Mouse (Mus musculus) gastrocnemius, adult 18-20 months (tissue): Measurements from ENCODE around the gene Itga11. TPM values are rescaled to one million over a fixed set of nuclear protein-coding genes. Genes with fewer than 3 reads are reported as not detected.
"Not testable (repeated sequence)": the region's sequence is repeated elsewhere in the genome, so short reads cannot be mapped to it uniquely, and the experiment has no call there.

Experiments
- DNase-seq: peaks from one replicate; pipeline ENCODE4 v3.0.0; 2021; ENCODE audit warnings: low spot score
- long read RNA-seq, 2 experiments: library from polyadenylated mRNA; stranded (forward); transcript quantifications; one replicate each; pipeline ENCODE4 v2.0.0; 2021
- total RNA-seq, 2 experiments: library from RNA; stranded (reverse); gene quantifications; 2 replicates each; pipeline ENCODE4 v1.2.3; 2021

The Itga11 gene
- total RNA-seq: 1 to 10 TPM; 3.1 to 3.7 TPM
- long read RNA-seq, experiment 1, full-length matches to known transcripts: 1 of 1 reads
- long read RNA-seq, experiment 1, partial matches to known transcripts: 0 of 1 reads
- long read RNA-seq, experiment 1, other reads (novel, unspliced or antisense): 0 of 1 reads
- long read RNA-seq, experiment 2, full-length matches to known transcripts: 1 of 2 reads
- long read RNA-seq, experiment 2, partial matches to known transcripts: 0 of 2 reads
- long read RNA-seq, experiment 2, other reads (novel, unspliced or antisense): 1 of 2 reads

DNA sequence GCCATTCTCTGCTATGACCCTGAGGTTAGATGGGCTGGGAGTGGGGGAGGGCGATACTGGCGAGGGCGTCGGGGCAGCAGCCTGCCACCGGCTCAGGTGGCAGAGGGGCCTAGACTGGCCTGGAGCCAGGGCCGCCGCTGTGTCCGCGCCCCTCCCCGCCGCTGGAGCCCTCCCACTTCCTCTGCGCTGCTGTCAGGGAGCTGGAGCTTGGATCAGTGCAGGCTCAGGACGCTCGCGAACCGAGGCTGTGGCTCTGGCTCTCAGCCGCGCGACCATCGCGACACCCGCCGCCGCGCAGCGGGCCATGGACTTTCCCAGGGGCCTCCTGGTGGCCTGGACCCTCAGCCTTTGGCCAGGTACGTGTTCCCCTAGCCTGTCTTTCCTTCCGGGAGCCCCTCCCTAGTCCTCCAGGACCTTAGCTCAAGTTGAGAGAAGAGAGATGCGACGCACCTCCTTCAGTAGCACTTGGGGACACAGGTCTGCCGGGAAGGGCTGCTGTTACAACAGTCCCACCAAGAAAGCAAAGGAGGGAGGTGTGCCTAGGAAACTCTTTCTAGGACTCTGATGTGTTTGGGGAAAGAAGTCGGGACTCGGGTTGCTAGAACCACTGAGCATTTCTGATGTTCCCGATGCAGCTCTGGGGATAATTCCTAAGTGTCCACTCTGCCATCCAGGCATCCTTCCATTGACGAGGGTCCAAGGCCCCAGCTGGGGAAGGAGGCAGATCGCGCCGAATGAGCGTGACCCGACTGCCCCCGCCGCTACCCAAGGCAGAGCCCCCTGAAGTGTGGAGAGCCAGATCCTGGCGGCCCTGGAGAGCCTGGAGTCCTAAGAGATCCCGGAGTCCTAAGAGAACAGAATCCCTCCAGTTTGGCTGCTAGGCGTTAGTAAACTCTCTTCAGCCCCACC, at the start of gene Itga11:
Gene Itga11, plus strand, starts transcription at position 186 of the 909 bp plus-strand sequence.
- peak; percentile 34 for DNase-seq

DNA sequence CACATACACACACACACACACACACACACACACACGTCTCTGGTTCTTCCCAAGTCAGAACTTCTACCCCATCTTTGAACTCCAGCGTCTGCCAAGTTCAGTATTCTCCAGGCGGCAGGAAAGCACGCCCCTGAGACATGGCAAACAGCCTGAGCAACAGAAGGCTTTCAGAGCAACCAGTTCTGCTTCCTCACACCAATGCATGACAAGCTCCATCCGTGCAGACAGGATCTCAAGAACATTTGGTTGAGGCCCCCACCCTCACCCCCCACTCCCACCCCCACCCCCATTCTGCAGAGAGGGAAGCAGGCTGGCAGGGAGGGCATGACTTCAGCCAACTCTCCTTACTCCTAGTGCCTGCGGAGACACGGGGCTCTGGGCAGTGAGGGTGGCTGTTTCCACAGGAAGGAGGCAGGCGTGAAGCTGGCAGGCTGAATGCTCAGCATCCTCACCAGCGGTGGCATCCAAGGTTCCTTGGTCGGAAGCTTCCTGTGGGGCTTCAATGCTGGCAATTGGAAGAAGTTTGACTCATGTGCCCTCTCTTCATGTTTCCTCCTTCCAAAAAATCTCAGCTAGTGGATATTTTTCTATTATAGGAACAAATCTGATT, 46.9 kb upstream of the Itga11 start:
- no peak for DNase-seq

DNA sequence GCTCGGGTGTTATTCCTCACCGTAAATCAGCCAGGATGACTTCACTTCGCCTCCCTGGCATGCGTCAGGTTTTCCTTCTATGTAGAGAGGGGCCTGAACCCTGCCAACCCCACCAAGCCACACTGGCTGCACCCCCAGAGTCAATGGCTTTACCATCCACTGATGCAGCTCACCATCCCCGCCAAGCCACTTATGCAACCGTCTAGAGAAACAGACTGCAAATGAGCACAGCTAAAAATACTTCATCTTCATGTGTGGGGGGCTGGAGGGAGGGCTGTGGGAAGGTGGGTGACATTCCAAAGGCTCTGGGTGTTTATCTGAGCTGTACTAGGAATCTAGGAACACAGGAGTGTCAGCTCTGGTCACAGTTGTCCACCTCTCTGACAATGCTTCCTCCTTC, 45.2 kb upstream of the Itga11 start:
- no peak for DNase-seq

DNA sequence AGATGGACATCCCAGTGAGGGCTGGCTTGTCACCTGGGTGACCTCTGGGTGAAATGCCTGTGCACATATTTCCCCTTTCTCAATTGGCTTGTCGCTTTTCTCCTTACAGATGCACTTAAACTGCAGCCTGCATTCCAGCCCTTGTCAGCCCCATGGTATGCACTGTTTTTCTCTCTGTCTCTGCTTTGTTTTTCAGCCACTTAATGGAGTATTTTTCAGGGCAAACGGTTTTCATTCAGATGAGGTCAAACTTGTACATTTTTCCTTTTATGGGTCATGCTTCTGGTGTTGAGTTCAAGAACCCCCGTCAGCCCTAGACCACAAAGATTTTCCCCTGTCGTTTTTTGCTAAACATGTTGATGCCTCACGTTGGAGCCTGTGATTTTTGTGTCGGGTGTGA, 39.6 kb upstream of the Itga11 start:
- no peak for DNase-seq

DNA sequence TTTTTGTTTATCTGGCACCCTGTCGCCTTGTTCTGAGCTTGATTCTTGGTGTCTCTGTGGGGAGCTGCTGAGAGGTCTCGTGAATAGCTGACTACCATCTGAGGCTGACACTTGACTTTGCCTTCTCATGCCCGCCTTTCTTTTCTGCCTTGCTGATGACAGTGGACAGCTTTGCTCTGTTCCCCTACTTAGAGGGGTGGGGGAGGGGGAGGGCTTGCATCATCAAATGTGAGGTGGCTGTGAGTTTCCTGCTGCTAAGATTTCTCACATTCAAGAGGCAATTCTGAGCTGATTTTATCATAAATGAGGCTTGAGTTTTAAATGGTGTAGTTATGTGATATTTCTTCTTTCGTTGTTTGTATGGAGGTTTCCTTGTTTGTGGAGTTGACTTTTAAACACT, 37.9 kb upstream of the Itga11 start:
- DNase-seq: no peak

DNA sequence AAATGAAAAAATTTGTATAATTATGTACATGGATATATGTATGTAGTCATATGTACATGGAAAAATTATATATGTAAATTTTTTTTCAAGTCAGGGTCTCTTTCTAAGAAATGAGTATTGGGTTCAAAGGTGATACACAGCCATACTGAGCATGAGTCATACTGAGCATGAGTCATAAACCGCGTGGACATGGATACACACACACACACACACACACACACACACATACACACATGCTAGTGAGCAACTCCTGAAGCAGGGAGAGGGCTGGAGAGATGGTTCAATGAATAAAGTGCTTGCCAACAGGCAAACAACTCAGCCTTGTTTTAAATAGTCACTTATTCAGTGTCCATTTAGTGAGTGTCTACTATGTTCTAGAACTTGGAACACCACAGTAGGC, 37.4 kb upstream of the Itga11 start:
- no peak for DNase-seq

DNA sequence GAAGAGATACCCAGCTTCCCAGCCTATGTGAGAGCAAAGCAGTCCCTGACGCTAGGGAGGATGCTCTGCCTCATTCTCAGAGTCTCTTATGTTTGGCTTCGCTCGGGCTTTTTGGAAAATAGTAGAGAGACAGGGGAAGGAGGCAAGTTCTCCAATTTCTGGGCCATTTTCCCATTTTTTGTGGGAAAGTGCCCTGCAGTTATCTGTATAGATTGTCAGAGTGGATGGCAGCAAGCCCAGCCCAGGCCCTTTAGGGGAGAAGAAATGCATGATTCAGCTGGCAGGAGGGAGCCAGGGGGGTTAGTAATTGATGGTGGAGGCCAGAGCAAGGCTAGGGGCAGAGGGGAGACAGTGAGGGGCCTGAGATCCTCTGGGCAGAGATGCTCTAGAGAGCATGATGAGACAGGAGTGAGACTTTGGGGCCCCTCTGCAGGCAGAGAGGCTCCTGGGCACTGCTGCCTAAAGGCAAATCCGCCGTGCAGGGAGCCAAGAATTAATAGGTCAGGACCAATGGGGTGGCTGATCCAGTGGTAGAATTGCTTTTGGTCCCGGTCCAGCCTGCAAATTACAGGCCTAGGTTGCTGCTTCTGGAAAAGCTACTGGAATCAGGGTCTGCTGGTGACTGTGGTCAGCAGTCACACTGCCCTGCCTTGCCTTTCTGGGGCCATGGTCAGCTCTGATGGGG, 31.8 kb upstream of the Itga11 start:
- DNase-seq: no peak

DNA sequence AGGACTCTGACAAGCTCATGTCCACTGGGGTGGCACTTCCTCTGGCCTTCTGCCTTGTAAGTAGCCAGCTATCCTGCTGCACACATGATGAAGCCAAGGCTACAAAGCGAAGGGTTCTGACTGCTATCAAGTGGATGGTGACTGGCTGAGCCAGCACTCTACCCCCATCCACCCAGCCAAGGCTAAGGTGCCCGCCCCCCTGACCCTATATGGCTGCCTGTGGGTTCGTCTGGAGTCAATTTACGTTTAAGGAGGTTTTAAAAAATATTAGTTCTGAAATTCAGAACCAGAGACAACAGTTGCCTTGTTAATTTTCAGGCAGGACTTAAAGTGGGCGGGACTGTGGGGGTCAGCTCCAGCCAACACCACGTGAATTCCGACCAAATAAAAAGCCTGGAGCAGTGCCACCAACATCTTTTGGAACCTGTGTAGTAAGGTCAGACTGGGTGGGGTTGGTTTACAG, 30.9 kb upstream of the Itga11 start:
- no peak for DNase-seq

DNA sequence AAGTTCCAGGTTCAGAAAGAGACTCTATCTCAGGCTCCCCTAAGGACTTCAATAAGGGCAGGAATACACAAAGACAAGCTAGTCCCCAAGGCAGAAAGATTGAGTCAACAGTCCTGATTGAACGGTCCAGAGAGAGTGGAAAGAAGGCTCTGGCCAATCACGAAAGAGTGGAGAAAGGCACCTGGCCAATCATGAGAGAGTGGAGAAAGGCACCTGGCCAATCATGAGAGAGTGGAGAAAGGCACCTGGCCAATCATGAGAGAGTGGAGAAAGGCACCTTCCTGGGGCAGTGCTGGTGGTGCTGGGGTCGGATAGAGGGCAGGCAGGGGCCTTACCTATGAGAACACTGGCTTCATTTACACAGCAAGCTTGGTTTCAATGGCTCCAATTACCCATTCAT, 28.2 kb upstream of the Itga11 start:
- DNase-seq: no peak

DNA sequence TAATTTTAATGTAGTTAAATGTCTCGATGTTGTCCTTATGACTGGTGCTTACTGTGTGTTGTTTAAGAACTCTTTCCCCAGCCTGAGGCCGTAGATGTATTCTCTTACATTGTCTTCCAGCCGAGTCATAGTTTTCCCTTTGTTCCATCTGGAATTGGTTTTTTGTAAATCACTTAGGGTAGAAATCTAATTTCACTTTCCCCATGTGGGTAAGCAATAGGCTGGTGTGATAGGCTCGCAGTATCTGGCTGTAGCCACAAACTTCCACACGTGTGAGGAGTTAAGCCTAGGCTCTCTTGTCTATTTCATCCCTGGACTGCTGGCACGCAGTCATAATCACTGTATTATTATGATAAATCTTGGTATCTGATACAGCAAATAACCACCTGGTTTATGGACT, 26.9 kb upstream of the Itga11 start:
- no peak for DNase-seq

DNA sequence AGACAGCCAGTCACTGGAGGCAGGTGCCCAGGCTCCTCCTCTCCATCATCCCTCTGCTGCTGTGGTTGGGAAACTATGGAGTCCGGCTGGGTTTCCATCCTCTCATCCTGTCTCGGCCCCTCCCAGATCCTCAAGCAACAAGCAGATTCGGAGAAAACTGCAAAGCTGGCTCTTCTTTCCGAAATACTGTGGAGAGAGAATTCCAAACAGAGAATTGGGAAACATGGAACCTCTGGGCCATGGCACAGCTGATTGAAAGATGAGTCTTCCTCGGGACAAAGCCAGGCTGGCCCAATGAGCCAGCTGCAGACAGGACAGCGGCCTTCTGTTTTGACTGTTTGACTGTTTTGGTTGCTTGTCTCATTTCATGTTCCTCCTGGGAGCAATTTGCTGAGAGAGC, 23.3 kb upstream of the Itga11 start:
- peak; percentile 64 for DNase-seq

DNA sequence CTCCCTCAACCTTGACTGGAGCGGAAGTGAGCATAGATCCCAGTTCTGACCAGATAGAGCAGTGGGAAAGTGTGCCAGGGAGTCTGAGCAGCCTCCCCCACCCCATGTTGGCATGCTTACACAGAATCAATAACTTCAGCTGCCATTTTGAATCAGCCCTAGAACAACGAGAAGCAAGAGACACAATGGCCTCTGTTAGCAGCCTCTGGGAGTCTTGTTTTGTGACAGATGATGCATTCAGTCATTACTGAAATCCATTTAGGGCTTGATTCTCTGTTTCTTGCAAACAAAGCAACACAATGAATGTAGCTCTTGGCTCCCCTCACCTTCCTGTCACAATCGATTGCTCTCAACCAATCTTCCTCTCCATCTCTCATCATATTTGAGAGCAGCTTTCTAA, 19.6 kb upstream of the Itga11 start:
- no peak for DNase-seq

DNA sequence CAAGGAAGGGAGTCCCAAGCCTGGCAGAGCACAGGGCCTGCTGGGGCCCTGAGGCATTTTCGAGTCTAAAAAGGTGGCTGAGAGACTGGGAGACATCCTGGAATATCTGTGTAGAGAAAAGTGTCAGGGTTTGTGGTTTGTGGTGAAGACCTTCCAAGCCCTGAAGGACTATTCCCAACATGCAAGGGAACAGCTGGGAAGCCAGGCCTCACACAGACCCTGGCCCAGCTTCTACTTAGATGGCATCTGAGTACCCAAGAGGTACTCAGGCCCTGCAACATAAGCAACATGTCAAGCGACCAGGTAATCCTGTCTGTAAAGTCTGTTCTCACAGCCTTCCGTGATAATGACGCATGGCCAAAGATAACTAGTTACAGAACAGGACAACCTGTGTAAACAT, 18.6 kb upstream of the Itga11 start:
- DNase-seq: no peak

DNA sequence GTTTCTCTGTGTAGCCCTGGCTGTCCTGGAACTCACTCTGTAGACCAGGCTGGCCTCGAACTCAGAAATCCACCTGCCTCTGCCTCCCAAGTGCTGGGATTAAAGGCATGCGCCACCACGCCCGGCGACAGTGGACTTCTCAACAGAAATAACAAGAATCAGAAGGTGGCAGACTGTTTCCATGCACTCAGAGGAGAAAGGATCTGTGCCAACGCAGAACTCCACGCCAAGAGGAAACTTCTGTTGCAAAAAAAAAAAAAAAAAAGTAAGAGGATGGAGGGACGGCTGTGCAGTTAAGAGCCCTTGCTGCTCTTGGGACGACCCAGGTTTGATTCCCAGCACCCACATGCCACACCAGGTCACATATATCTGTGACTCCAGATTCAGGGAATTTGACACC, 16.7 kb upstream of the Itga11 start:
- not testable (repeated sequence) for DNase-seq

DNA sequence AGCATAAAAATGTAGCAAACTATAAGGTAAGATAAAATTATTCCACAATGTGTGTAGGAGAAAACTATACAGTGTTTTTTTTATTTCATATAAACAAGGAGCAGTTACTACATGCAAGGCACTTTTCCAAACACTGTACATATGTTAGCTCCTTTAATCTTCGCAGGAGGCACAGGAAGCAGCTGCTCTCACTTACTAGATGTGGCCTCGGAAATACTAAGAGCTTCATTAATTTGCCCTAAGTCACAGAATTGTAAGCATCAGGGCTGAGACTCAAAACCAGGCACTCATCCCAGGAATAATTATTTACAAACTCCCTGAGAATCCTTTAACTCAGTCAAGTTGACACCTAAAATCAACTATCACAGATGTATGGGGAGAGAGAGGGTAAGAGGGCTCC, 14.2 kb upstream of the Itga11 start:
- DNase-seq: no peak

DNA sequence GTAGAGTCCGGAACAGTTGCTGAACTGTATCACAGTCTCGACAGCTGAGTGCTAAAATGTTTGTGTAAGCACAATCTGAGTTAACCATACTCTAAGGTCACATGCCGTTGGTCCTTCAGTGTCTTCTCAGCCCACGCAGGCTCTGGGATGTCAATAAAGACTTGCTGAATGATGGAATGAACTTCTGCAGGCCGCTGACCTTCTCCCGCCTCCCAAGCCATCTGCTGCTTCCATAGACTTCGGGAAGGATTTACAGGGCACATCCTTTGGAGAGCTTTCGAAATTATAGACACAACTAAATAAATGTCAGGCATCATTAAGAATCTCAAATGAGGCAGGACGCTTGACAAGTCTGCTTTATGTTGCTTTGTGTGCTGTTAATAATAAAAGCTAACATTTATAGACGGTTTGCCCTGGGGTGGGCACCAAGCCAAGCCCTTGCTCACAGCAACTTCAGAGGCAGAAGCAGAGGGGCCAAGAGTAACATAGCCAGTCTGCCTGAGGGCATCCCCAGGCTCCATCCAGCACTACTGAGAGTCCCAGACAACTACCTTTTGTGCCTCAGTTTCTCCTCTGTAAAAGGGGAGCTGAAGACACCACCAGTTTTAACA, 13.4 kb upstream of the Itga11 start:
- DNase-seq: no peak

DNA sequence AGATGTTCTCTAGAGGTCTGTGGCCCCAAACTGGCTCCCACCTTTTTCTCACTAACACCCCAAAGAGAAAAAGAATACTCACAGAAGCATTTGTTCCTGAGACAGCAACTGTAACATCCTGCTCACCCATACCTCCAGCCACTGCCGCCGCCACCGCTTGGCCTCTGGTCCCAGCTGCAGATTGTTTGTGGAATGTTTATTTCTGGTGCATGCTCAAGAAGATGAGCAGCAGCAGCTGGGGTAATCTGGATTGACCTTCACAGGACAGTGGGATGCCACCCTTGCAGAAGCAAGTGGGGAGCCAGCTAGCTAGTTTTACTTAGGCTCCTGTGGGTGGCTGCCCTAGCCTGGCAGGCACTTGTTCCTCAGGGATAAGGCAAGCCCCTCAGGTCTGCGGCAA, 11.7 kb upstream of the Itga11 start:
- DNase-seq: no peak

DNA sequence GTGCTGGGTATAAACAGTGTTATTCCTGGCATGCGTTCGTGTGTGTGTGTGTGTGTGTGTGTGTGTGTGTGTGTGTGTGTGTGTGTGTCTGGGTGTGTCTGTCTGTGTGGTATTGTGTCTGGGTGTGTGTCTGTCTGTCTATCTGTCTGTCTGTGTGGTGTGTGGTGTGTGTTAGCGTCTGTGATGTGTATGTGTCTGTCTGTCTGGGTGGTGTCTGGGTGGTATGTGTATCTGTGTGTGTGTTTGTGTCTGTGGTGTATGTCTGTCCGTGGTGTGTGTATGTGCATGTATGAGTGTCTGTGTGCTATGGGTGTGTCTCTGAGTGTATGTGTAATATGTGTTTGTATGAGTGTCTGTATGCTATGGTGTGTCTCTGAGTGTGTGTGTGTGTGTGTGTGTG, 9.1 kb upstream of the Itga11 start:
- no peak for DNase-seq

DNA sequence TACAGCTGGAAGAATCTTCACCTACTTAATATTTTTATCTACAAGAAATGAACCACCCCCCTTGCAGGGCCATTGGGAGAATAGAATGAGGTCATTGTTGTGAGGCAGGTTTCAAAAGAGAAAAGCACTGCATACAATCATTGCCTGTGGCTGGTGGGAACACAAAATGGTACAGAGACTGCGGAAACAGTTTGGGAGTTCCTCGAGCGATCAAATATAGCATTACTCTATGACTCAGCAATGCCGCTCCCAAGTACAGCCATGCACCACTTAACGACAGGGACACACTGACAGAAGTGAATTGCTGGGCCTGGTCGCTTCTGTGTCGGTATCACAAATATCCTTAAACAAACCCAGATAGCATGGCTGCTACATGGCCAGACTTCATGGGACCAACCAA, 4.4 kb upstream of the Itga11 start:
- DNase-seq: no peak

DNA sequence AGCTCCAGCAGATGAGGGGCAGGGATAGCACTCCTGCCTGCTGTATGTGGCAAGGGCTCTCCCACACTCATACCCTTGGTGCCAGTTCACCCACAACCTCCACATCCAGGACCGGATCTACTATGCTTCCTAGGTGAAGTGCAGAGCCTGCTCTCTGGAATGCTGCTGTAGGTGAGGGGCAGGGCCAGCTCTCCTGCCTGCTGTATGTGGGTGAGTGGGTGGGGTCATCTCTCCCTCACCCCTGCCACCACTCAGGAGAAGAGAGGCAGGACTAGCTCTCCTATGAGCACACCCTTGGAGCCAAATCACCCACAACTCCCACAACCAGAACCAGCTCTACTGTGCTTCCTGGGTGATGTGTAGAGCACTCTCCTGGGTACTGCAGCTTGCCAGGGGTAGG, 2.5 kb upstream of the Itga11 start:
- no peak for DNase-seq

DNA sequence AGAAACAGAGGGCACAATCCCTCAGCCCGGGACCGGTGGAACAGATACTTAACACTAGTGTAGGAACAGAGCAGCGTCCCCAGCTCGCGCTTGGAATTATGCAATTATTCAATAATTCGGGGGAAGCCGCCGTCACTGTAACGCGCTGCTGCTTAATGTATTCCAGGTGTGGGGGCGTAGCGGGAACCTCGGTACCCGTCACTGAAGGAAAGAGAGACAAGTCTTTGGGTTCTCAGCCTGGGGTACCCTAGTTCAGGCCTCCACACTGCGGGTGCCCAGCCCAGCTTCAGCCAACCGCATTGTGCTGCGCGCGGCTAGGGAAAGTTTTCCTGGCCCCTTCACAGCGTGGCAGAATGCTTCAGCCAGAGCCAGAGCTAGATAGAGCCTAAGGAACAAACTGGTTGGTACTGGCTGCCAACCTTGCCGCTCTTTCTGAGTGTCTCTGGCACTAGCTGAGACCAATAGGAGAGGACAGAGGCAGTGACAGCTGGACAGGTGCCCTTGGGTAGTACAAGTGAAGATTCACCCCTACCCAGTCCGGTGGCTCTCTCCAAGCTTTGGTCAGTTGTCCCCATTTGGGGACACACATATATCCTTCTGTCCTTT, 1.0 kb downstream of the Itga11 start:
- DNase-seq: no peak
